ENCODE assay signal across 18 mouse cellular contexts in the genomic region with DNA sequence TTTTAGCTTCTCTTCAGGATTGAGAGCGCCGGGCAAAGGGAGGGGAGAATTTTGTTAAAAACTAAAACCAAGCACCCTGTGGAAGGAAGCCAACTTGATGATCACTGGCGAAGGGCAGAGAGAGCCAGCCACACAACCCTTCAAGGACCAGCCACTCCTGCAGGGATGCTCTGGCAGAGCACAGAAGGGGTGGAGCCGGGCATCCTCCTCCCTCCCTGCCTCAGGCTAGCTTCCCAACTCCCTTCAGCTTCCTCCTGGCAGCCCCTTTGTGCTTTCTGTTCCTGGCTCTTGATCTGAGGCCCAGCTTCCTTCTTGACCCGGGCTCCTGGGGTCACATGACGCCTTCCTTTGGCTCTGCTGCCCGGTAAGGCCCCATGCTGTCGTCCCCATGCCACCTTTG.
A peak's percentile ranks its signal among the peaks of the same experiment; 100 is the strongest.
DNase-seq lines count a peak whose midpoint lies in the region; ATAC-seq lines count a peak whose summit lies in the region.
"Had no signal": no experiment of that assay in that cellular context is flagged by ENCODE, and none has a peak within 500 bp of the region (broad histone marks: within the 10 kb centered on the region; RNA-seq: fewer than 3 reads in every experiment).

No protein-coding gene starts in this region.

- no peaks in the 10 kb centered on the region for H3K36me3 ChIP-seq in hindbrain, embryonic 16.5 days (ENCODE audit: control insufficient read depth, insufficient read depth, low read length)
- H3K36me3 ChIP-seq: liver, embryonic 13.5 days had no signal

- intact Hi-C loops in left cerebral cortex, postnatal 4 days (cut with DNase I), result no loop called here
- intact Hi-C loops in left cerebral cortex, postnatal 25 days (cut with DNase I), result no loop called here

- H3K27me3 ChIP-seq in hindbrain, embryonic 16.5 days (replicated peaks; ENCODE audit: control insufficient read depth, insufficient read depth, low read length), result no peaks in the 10 kb centered on the region
- H3K27me3 ChIP-seq: liver, embryonic 13.5 days had no signal

- H3K9ac ChIP-seq in hindbrain, embryonic 16.5 days (ENCODE audit: low read depth, low read length), result no peak overlapping the region
- H3K9ac ChIP-seq: liver, embryonic 13.5 days had no signal

- H3K4me1 ChIP-seq in hindbrain, embryonic 16.5 days (ENCODE audit: control insufficient read depth, insufficient read depth, low read depth, low read length), result no peaks in the 10 kb centered on the region
- H3K4me1 ChIP-seq: liver, embryonic 13.5 days had no signal

- H3K9me3 ChIP-seq in hindbrain, embryonic 16.5 days (ENCODE audit: control insufficient read depth, low read length), result no peaks in the 10 kb centered on the region
- H3K9me3 ChIP-seq: liver, embryonic 13.5 days had no signal

- H3K27ac ChIP-seq in hindbrain, embryonic 16.5 days (ENCODE audit: low read depth, low read length), result no peak overlapping the region
- H3K27ac ChIP-seq: liver, embryonic 13.5 days had no signal

- WGBS in hindbrain, embryonic 16.5 days, result 18% methylated on average over 8 of the region's 8 CpGs

- peak; percentile 51; the same call in 1 of the 2 replicates for ATAC-seq in cerebellum, adult (ENCODE audit: insufficient number of reproducible peaks, low FRiP score, low TSS enrichment)
- ATAC-seq in hindbrain, embryonic 16.5 days, result peak; percentile 42; the same call in 1 of the 2 replicates
- ATAC-seq: lung, postnatal 0 days had no signal

- H3K4me3 ChIP-seq in hindbrain, embryonic 16.5 days (ENCODE audit: low read length), result no peak overlapping the region
- H3K4me3 ChIP-seq: erythroblast, embryonic 14.5 days; liver, embryonic 13.5 days; megakaryocyte, embryonic 14.5 days; myocyte had no signal

- DNase-seq in cerebellum, adult 9-11 months, result no peak
- peak; percentile 57 for DNase-seq in left cerebral cortex, postnatal 4 days
- no peak for DNase-seq in left cerebral cortex, postnatal 25 days (ENCODE audit: low spot score in 2 of 2)
- peak; percentile 33 for DNase-seq in embryo, embryonic 9.5 days (ENCODE audit: extremely low spot score)
- no peak for DNase-seq in natural killer cell, adult 2 months (ENCODE audit: low spot score in 2 of 2)
- DNase-seq in gastrocnemius, postnatal 25 days, result no peak
- DNase-seq: adrenal gland, postnatal 25 days; kidney, adult 8-10 months; kidney, postnatal 36 days; liver, embryonic 13.5 days; right cerebral cortex, adult 18-20 months; thymus, postnatal 4 days had no signal

- H3K4me2 ChIP-seq in hindbrain, embryonic 16.5 days (ENCODE audit: low read length), result no peak overlapping the region; the same call in 1 of the 2 replicates
- H3K4me2 ChIP-seq: liver, embryonic 13.5 days had no signal

Comparison
In these comparisons a context has a peak if more than half of its experiments do, and no peak if none do; other contexts are left out.
1. DNase-seq: peak in left cerebral cortex, postnatal 4 days (single experiment) and embryo, embryonic 9.5 days (single experiment); none in cerebellum, adult 9-11 months (single experiment), left cerebral cortex, postnatal 25 days (0 of 2), natural killer cell, adult 2 months (0 of 2) and gastrocnemius, postnatal 25 days (single experiment).